Mouse (Mus musculus) A20 (cell line): Measurements from ENCODE around the gene Map3k1.
A peak's percentile ranks its signal among the peaks of the same experiment; 100 is the strongest.

Experiments used
- DNase-seq: peaks from one replicate; pipeline ENCODE4 v3.0.0-alpha.2; 2011; ENCODE audit warnings: low read depth, low spot score

The Map3k1 gene

DNA sequence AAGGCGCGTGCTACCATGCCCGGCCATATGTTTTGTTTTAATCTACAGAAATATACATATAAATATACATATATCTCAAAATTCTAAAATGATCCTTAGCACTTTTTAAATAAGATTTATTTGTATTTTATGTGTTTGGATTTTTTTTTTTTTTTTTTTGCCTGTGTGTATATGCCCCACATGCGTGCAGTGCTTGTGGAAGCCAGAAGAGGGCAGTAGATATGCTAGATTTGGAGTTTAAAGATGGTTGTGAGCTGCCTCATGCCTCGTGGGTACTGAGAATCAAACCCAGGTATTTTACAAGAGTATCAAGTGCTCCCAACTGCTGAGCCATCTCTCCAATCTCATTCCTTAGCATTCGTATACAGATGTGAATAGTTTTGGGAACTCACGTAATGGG, 6.2 kb upstream of the Map3k1 start:
- DNase-seq: no peak

GRCm38 (mm10) chr13:111812647-111813046, 3.9 kb upstream of the Map3k1 start:
- DNase-seq: no peak

GRCm38 (mm10) chr13:111810998-111811628, 2.3 kb upstream of the Map3k1 start:
- no peak for DNase-seq

GRCm38 (mm10) chr13:111809466-111810228, 854 bp upstream of the Map3k1 start:
- DNase-seq: no peak

GRCm38 (mm10) chr13:111808387-111808636, 481 bp downstream of the Map3k1 start:
- no peak for DNase-seq

GRCm38 (mm10) chr13:111807596-111808386, 1.0 kb downstream of the Map3k1 start:
- DNase-seq: peak; percentile 79

DNA sequence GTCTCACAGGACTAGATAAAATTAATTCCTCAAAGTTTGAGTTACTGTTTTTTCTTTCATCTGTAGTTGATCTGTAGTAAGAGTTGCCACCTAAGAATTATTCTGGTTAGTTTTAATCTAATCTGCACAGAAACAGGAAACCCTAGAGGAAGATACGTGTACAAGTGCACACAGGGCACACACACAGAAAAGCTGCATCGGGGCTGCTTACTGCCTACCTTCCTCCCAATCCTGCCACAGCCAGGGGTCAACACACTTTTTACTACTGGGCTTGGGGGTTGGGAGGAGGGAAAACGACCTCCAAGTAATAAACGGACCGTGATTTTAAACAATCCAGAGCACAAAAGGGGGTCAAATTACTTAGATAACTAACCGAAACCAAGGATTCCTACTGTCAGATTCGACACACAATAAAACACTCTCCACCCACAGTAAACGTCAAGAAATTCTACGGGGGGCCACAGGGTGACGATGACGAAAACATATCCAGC, 1.6 kb downstream of the Map3k1 start:
- DNase-seq: no peak

- DNase-seq: peak; percentile 90
These were observed 2.8 kb downstream of the Map3k1 start for GRCm38 (mm10) chr13:111805738-111806722.

- DNase-seq: no peak
These were observed 3.7 kb downstream of the Map3k1 start for GRCm38 (mm10) chr13:111804951-111805673.

GRCm38 (mm10) chr13:111804189-111804588, 4.6 kb downstream of the Map3k1 start:
- no peak for DNase-seq

GRCm38 (mm10) chr13:111803506-111803905, 5.3 kb downstream of the Map3k1 start:
- no peak for DNase-seq

DNA sequence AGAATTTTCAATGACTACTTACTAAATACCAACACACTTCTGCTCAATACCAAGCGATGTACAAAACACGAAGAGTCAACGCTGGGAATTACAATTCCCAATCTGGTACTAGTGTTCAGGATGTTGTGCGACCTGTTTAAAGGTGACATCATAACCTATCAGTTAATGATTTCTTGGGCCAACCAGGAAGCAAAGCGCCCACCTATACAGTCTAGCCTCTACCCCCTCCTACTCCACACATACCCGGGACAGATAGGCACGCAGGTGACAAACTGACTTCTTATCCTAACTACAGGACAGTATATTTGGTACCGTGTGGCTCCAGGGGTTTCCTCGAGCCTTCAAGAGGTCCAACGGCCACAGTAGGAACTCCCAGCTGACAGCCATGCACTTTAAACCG, 5.9 kb downstream of the Map3k1 start:
- DNase-seq: no peak

DNA sequence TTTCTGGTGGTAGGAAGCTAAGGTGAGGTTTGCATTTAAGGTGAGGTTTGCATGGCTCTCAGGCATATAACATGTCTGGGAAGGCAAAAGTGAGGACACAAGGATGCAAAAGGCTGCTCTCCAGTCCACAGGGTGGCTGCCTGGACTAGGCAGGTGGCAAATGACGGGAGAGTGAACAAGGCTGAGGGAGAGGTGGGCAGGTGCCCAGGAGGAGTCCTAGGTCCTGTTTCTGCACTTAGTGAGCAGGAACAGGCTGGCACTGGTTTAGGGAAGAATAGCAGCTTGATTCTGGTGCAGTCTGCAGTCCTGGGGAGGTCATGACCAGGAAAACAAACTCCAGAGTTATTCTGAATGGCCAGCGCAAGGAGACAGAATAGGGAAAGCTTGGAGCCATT, 6.5 kb downstream of the Map3k1 start:
- no peak for DNase-seq

GRCm38 (mm10) chr13:111801662-111802270, 7.0 kb downstream of the Map3k1 start:
- no peak for DNase-seq

DNA sequence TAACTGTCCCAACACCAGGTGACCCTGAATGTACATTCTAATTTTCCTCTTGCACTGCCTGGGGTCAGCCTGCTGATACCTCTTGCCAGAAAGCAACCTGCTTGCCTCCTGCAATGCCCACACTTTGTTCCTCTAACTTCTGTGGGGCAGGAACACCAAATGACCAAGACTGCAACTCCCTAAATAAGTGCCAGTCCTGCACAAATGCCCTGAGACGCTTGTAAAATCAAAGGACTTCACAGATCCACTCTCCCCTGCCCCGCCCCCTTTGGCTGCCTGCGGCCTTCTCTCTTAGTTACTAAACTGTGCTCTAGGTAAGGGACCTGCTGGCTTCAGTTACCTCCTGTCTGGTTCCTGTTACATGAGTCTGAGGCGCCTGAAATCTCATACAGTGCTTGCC, 7.9 kb downstream of the Map3k1 start:
- DNase-seq: no peak

GRCm38 (mm10) chr13:111798044-111798443, 10.7 kb downstream of the Map3k1 start:
- DNase-seq: no peak

DNA sequence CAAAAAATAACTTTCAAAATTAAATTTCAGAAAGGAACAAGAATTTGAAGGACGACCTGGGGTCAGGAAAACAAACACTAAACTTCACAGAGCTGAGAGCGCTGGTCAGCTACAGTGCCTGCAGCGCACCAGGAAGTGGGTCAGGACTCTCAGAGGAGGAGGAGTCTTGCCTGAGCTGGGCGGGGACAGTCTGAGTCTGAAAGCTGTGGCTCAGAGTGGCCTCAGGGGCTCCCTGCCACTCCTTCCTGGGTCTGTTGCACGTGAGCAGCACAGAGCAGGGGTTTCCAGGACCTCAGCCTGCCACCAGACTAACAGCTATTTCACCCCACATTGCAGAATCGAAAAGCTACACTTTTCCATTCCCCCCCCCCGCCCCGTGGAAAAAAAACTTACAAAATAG, 11.8 kb downstream of the Map3k1 start:
- no peak for DNase-seq

GRCm38 (mm10) chr13:111796191-111796920, 12.4 kb downstream of the Map3k1 start:
- no peak for DNase-seq

DNA sequence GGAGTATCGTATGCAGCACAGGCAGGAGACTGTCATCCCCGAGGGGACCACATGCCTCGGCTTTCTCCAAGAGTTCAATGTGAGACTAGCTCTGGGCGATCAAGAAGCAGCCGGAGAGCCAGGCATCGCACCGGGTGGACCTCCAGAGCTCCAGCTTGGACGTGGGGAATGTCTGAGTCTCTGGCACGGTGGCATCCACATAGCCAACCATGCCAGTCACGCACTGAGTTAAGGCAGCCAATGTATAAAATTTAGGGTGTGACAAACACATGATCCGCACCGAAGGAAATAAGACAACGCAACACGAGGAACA, 15.9 kb downstream of the Map3k1 start:
- DNase-seq: no peak
